Mouse (Mus musculus) liver, embryonic 16.5 days (tissue): ENCODE results near the gene Lmbrd1. TPM values are rescaled to one million over a fixed set of nuclear protein-coding genes. Genes with fewer than 3 reads are reported as not detected.
A peak's percentile ranks its signal among the peaks of the same experiment; 100 is the strongest.

Source experiments
- ATAC-seq: fragments of 200-750 bp; cut with Nextera tagmentation; 2 replicates; pipeline ENCODE4 v1.8.0; 2017; ENCODE audit warnings: low read depth, mild to moderate bottlenecking, moderate number of reproducible peaks, moderate library complexity
- H3K27ac ChIP-seq: fragments of 300-500 bp; sonication (generic); 2 replicates; pipeline ENCODE4 v1.5.1; 2014; ENCODE audit warnings: mild to moderate bottlenecking, low read length
- H3K27me3 ChIP-seq: fragments of 300-500 bp; sonication (generic); 2 replicates; pipeline ENCODE4 v1.6.1; 2014; ENCODE audit warnings: low read depth, low read length, mixed read lengths; ENCODE audit not compliant: control insufficient read depth, insufficient read depth
- H3K36me3 ChIP-seq: fragments of 300-500 bp; sonication (generic); 2 replicates; pipeline ENCODE4 v1.6.1; 2014; ENCODE audit warnings: mild to moderate bottlenecking; ENCODE audit not compliant: control insufficient read depth, insufficient read depth
- H3K4me1 ChIP-seq: fragments of 300-500 bp; sonication (generic); 2 replicates; pipeline ENCODE4 v1.6.1; 2014; ENCODE audit warnings: low read depth, low read length, mixed read lengths; ENCODE audit not compliant: control insufficient read depth
- H3K4me2 ChIP-seq: fragments of 300-500 bp; sonication (generic); 2 replicates; pipeline ENCODE4 v1.6.1; 2014; ENCODE audit warnings: low read depth, low read length, mixed read lengths
- H3K4me3 ChIP-seq: fragments of 300-500 bp; sonication (generic); 2 replicates; pipeline ENCODE4 v1.5.1; 2014; ENCODE audit warnings: low read depth, mild to moderate bottlenecking, low read length
- H3K9ac ChIP-seq: fragments of 300-500 bp; sonication (generic); 2 replicates; pipeline ENCODE4 v1.6.1; 2014; ENCODE audit warnings: low read depth, low read length
- H3K9me3 ChIP-seq: fragments of 300-500 bp; sonication (generic); replicated peaks from 2 replicates; pipeline ENCODE4 v1.6.1; 2016; ENCODE audit warnings: low read length; ENCODE audit not compliant: control insufficient read depth
- WGBS: fragments of 180-500 bp; shearing (Covaris S2); extraction: QIAGEN DNeasy Blood & Tissue Kit; methylation state at CpG from one replicate; pipeline ENCODE4 v1.1.7; 2014; ENCODE audit not compliant: insufficient replicate concordance; 5-methylcytosine and 5-hydroxymethylcytosine counted together
- polyA plus RNA-seq: library from polyadenylated mRNA; unstranded; fragments of >200 nt; fragmentation: Nextera tagmentation; extraction: Ambion mirVana; gene quantifications from 2 replicates; pipeline ENCODE4 v1.2.1, GENCODE M21; 2015

The Lmbrd1 gene
- polyA plus RNA-seq, 1 experiment from 2014 or later = 17.1 TPM

GRCm38 (mm10) chr1:24700241-24700640 lies 21.8 kb downstream of the Lmbrd1 start:
- Histone ChIP-seq H3K27ac (no peak overlapping the region), H3K9ac (no peak overlapping the region), H3K36me3 (no peaks in the 10 kb centered on the region), H3K9me3 (no peaks in the 10 kb centered on the region), H3K4me2 (no peak overlapping the region), H3K4me3 (no peak overlapping the region), H3K4me1 (no peaks in the 10 kb centered on the region; the same call in 1 of the 2 replicates), H3K27me3 (no peaks in the 10 kb centered on the region)
- 66% methylated on average over 5 of the region's 5 CpGs for WGBS
- ATAC-seq = peak; percentile 64

DNA sequence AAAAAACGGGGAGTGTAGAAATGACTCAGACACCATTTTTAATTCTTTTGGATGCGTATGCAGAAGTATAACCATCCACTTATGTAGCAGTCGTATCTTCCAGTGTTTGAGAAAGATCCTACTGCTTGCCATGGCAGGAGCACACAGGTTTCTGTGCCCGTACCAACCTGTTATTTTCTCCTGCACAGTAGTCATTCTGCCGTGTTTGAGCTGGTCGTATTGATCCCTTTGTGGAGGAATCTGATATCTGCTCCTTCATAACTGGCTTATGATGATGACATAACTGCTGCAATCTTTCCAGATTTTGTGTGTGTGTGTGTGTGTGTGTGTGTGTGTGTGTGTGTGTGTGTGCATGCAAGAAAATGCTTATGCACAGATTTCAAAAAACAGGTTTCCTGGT lies 25.4 kb downstream of the Lmbrd1 start:
- Histone ChIP-seq H3K4me2 (no peak overlapping the region), H3K4me3 (no peak overlapping the region), H3K9me3 (no peaks in the 10 kb centered on the region), H3K36me3 (no peaks in the 10 kb centered on the region), H3K4me1 (no peaks in the 10 kb centered on the region; the same call in 1 of the 2 replicates), H3K27me3 (no peaks in the 10 kb centered on the region), H3K9ac (no peak overlapping the region), H3K27ac (no peak overlapping the region)
- no peak for ATAC-seq
- 60% methylated on average over 6 of the region's 6 CpGs for WGBS

GRCm38 (mm10) chr1:24716301-24716700 lies 37.9 kb downstream of the Lmbrd1 start:
- peaks cover 3% of the 10 kb centered on the region for H3K9me3 ChIP-seq
- H3K36me3 ChIP-seq = peaks cover 4% of the 10 kb centered on the region
- H3K4me1 ChIP-seq = no peaks in the 10 kb centered on the region
- 63% methylated on average over 4 of the region's 4 CpGs for WGBS
- no peak overlapping the region for H3K9ac ChIP-seq
- ATAC-seq = no peak
- H3K27me3 ChIP-seq = no peaks in the 10 kb centered on the region
- no peak overlapping the region for H3K4me3 ChIP-seq
- H3K27ac ChIP-seq = no peak overlapping the region
- H3K4me2 ChIP-seq = no peak overlapping the region

DNA sequence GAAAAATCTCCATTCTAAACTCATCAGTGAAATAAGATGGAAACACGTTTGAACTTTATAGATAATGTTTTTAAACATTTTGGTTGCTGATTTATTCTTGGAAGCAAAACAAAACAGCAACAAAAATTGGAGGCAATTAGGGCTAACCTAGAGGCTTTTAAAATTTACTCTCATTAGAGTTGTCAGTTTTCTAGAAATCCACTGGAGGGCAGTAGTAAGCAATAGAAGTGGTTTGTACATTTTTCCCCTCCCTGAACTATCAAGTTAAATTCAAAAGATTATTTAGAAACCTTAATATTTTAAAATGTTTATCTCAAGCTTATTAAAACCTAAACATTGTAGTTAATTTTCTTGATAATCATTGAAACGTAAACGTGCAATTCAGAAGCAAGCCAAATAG lies 41.2 kb downstream of the Lmbrd1 start:
- H3K4me3 ChIP-seq = no peak overlapping the region
- 46% methylated on average over 3 of the region's 3 CpGs for WGBS
- H3K4me1 ChIP-seq = no peaks in the 10 kb centered on the region
- H3K9ac ChIP-seq = no peak overlapping the region
- H3K27ac ChIP-seq = no peak overlapping the region
- peaks cover 4% of the 10 kb centered on the region for H3K36me3 ChIP-seq
- H3K4me2 ChIP-seq = no peak overlapping the region
- peaks cover 3% of the 10 kb centered on the region for H3K9me3 ChIP-seq
- no peaks in the 10 kb centered on the region for H3K27me3 ChIP-seq
- ATAC-seq = no peak

GRCm38 (mm10) chr1:24720209-24720608 lies 41.8 kb downstream of the Lmbrd1 start:
- Histone ChIP-seq H3K9ac (no peak overlapping the region), H3K27me3 (no peaks in the 10 kb centered on the region), H3K9me3 (peaks cover 3% of the 10 kb centered on the region), H3K36me3 (peaks cover 4% of the 10 kb centered on the region), H3K4me2 (no peak overlapping the region), H3K4me1 (no peaks in the 10 kb centered on the region), H3K27ac (no peak overlapping the region), H3K4me3 (no peak overlapping the region)
- no peak for ATAC-seq
- WGBS = 62% methylated on average over 1 of the region's 1 CpGs

DNA sequence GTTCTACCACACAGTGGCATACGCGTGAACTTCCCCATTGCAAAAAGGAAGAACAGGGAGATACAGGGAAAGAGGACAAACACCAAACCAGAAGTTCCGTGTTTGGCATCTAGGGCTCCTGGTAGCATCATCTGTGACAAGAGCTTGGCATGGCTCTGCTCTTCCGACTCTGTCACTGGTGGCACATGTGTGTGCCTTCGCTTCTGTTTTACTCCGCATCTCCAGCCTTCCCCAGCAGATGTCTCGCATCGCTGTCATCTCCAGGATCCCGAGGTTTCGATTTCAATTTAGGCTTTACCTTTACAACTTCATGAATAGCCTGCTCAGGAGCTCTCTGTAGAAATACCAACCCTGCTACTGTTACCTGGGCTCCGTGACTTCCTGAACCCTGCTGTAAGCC lies 51.4 kb downstream of the Lmbrd1 start:
- H3K4me3 ChIP-seq = no peak overlapping the region
- ATAC-seq = no peak
- no peaks in the 10 kb centered on the region for H3K27me3 ChIP-seq
- WGBS = 77% methylated on average over 11 of the region's 11 CpGs
- H3K9ac ChIP-seq = no peak overlapping the region
- H3K36me3 ChIP-seq = peaks cover 5% of the 10 kb centered on the region
- H3K4me2 ChIP-seq = no peak overlapping the region
- no peak overlapping the region for H3K27ac ChIP-seq
- no peaks in the 10 kb centered on the region for H3K9me3 ChIP-seq
- no peaks in the 10 kb centered on the region for H3K4me1 ChIP-seq

DNA sequence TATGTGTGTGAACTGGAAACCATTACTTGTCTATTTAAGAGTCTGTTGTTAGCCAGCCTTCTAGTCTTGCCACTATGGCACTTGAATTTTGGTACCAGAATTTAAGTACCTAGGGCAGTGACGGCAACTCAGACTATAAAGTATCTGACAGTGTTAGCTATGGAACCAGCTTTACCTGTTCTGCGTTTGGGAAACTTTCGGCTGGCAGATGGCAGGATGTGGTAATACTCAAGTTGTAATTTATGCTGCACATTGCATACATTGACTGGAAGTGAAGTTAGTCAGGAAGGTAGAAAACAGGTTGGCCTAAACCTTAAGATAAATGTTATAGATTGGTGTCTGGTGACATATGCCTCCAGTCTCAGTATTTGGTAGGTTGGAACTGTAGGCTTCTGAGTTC lies 53.9 kb downstream of the Lmbrd1 start:
- Histone ChIP-seq H3K4me1 (no peaks in the 10 kb centered on the region), H3K27ac (no peak overlapping the region), H3K4me2 (no peak overlapping the region), H3K4me3 (no peak overlapping the region), H3K36me3 (peaks cover 5% of the 10 kb centered on the region), H3K9ac (no peak overlapping the region), H3K9me3 (no peaks in the 10 kb centered on the region), H3K27me3 (no peaks in the 10 kb centered on the region)
- ATAC-seq = no peak
- WGBS = 78% methylated on average over 3 of the region's 3 CpGs

DNA sequence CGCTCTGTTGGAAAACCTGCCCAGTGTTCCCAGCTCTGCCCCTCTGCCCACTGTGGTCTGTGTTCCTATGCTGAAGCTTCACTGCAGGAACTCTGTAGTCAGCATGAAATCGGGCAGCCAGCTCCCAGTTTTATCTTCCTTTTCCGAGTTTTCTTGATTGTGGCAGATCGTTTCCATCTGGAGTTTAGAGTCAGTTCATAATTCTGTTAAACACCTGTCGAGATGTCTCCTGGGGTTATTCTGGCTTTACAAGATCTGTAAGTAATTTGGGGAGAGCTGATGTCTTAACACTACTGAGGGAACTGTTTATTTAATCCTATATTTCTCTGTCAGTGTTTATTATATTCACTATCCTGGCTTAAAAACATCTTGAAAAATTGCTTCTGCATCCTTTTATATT lies 56.4 kb downstream of the Lmbrd1 start:
- WGBS = 66% methylated on average over 5 of the region's 5 CpGs
- no peaks in the 10 kb centered on the region for H3K4me1 ChIP-seq
- no peak overlapping the region for H3K4me3 ChIP-seq
- peaks cover 5% of the 10 kb centered on the region for H3K36me3 ChIP-seq
- no peak overlapping the region for H3K9ac ChIP-seq
- no peak for ATAC-seq
- no peak overlapping the region for H3K4me2 ChIP-seq
- H3K27ac ChIP-seq = no peak overlapping the region
- H3K27me3 ChIP-seq = no peaks in the 10 kb centered on the region
- H3K9me3 ChIP-seq = no peaks in the 10 kb centered on the region

GRCm38 (mm10) chr1:24740903-24741302 lies 62.5 kb downstream of the Lmbrd1 start:
- H3K36me3 ChIP-seq = no peaks in the 10 kb centered on the region
- H3K4me3 ChIP-seq = no peak overlapping the region
- H3K9me3 ChIP-seq = no peaks in the 10 kb centered on the region
- ATAC-seq = no peak
- H3K4me1 ChIP-seq = no peaks in the 10 kb centered on the region
- no peaks in the 10 kb centered on the region for H3K27me3 ChIP-seq
- no peak overlapping the region for H3K4me2 ChIP-seq
- no peak overlapping the region for H3K9ac ChIP-seq
- H3K27ac ChIP-seq = no peak overlapping the region
- 56% methylated on average over 3 of the region's 3 CpGs for WGBS

GRCm38 (mm10) chr1:24741552-24741951 lies 63.1 kb downstream of the Lmbrd1 start:
- no peak for ATAC-seq
- no peak overlapping the region for H3K4me2 ChIP-seq
- WGBS = 50% methylated on average over 3 of the region's 3 CpGs
- no peaks in the 10 kb centered on the region for H3K27me3 ChIP-seq
- no peak overlapping the region for H3K27ac ChIP-seq
- no peak overlapping the region for H3K4me3 ChIP-seq
- H3K9me3 ChIP-seq = no peaks in the 10 kb centered on the region
- no peaks in the 10 kb centered on the region for H3K36me3 ChIP-seq
- H3K9ac ChIP-seq = no peak overlapping the region
- no peaks in the 10 kb centered on the region for H3K4me1 ChIP-seq
